Mouse (Mus musculus) embryo, embryonic 9.5 days (tissue): ENCODE data around the gene Krtap13-1.
"Not testable (repeated sequence)": the region's sequence is repeated elsewhere in the genome, so short reads cannot be mapped to it uniquely, and the experiment has no call there.

Source experiments
- DNase-seq: peaks from one replicate; pipeline ENCODE4 v3.0.0-alpha.2; 2017; ENCODE audit errors: extremely low spot score

Krtap13-1 gene

GRCm38 (mm10) chr16:88728812-88729275 lies at the start of gene Krtap13-1:
Krtap13-1 (plus strand) TSS chr16:88728862.
- no peak for DNase-seq

- no peak for DNase-seq
Observed at GRCm38 (mm10) chr16:88679099-88679498, 49.6 kb upstream of the Krtap13-1 start.

- DNase-seq: no peak
Observed at GRCm38 (mm10) chr16:88681282-88681681, 47.4 kb upstream of the Krtap13-1 start.

- no peak for DNase-seq
Observed at GRCm38 (mm10) chr16:88696256-88696655, 32.4 kb upstream of the Krtap13-1 start.

- DNase-seq: no peak
Observed at GRCm38 (mm10) chr16:88701072-88701864, 27.4 kb upstream of the Krtap13-1 start.

GRCm38 (mm10) chr16:88707496-88708012 lies 21.1 kb upstream of the Krtap13-1 start, which contains the start of gene 2310061N02Rik:
2310061N02Rik (minus strand) TSS chr16:88707962.
- DNase-seq: no peak

- no peak for DNase-seq
Observed at GRCm38 (mm10) chr16:88710757-88711156, 17.9 kb upstream of the Krtap13-1 start.

GRCm38 (mm10) chr16:88711245-88711644 lies 17.4 kb upstream of the Krtap13-1 start:
- no peak for DNase-seq

- no peak for DNase-seq
Observed at GRCm38 (mm10) chr16:88716549-88716948, 12.1 kb upstream of the Krtap13-1 start.

GRCm38 (mm10) chr16:88720031-88720430 lies 8.6 kb upstream of the Krtap13-1 start:
- DNase-seq: no peak

- DNase-seq: no peak
Observed at GRCm38 (mm10) chr16:88735391-88735790, 6.7 kb downstream of the Krtap13-1 start.

GRCm38 (mm10) chr16:88744750-88745340 lies 16.2 kb downstream of the Krtap13-1 start:
- no peak for DNase-seq

- DNase-seq: no peak
Observed at GRCm38 (mm10) chr16:88747943-88748342, 19.3 kb downstream of the Krtap13-1 start.

GRCm38 (mm10) chr16:88751535-88751934 lies 22.9 kb downstream of the Krtap13-1 start, which contains the start of gene Krtap13:
Krtap13 (minus strand) TSS chr16:88751635.
- not testable (repeated sequence) for DNase-seq

- not testable (repeated sequence) for DNase-seq
Observed at GRCm38 (mm10) chr16:88758547-88758946, 29.9 kb downstream of the Krtap13-1 start, which contains the start of gene 2310034C09Rik. 2310034C09Rik (plus strand) TSS chr16:88758847.

GRCm38 (mm10) chr16:88774106-88774505 lies 45.4 kb downstream of the Krtap13-1 start, which contains the start of gene 2310057N15Rik:
2310057N15Rik (minus strand) TSS chr16:88774206.
- no peak for DNase-seq

GRCm38 (mm10) chr16:88777596-88777995 lies 48.9 kb downstream of the Krtap13-1 start, which contains the start of gene Gm5965:
Gm5965 (plus strand) TSS chr16:88777896.
- no peak for DNase-seq
